Mouse (Mus musculus): ENCODE results near the gene Bst1.

The Bst1 gene

GRCm38 (mm10) chr5:43818695-43819094 lies at the start of gene Bst1:
Gene Bst1 (plus strand): TSS chr5:43818885.
- no peak for DNase-seq (ENCODE audit: low read depth, low spot score)

- DNase-seq (ENCODE audit: low read depth, low spot score), result no peak
Measured at GRCm38 (mm10) chr5:43770618-43771354, 47.9 kb upstream of the Bst1 start.

GRCm38 (mm10) chr5:43771555-43771954 lies 47.1 kb upstream of the Bst1 start:
- DNase-seq (ENCODE audit: low read depth, low spot score), result no peak

- DNase-seq (ENCODE audit: low read depth, low spot score), result no peak
Measured at GRCm38 (mm10) chr5:43776407-43776806, 42.3 kb upstream of the Bst1 start.

GRCm38 (mm10) chr5:43776993-43777392 lies 41.7 kb upstream of the Bst1 start:
- DNase-seq (ENCODE audit: low read depth, low spot score), result no peak

GRCm38 (mm10) chr5:43778583-43778982 lies 40.1 kb upstream of the Bst1 start:
- no peak for DNase-seq (ENCODE audit: low read depth, low spot score)

GRCm38 (mm10) chr5:43781423-43781976 lies 37.2 kb upstream of the Bst1 start:
- no peak for DNase-seq (ENCODE audit: low read depth, low spot score)

GRCm38 (mm10) chr5:43781977-43782930 lies 36.4 kb upstream of the Bst1 start:
- DNase-seq (ENCODE audit: low read depth, low spot score), result peak; percentile 71

GRCm38 (mm10) chr5:43783996-43784395 lies 34.7 kb upstream of the Bst1 start:
- DNase-seq (ENCODE audit: low read depth, low spot score), result no peak

GRCm38 (mm10) chr5:43786607-43787006 lies 32.1 kb upstream of the Bst1 start:
- no peak for DNase-seq (ENCODE audit: low read depth, low spot score)

GRCm38 (mm10) chr5:43787976-43788752 lies 30.5 kb upstream of the Bst1 start:
- DNase-seq (ENCODE audit: low read depth, low spot score), result no peak

GRCm38 (mm10) chr5:43792354-43792753 lies 26.3 kb upstream of the Bst1 start:
- no peak for DNase-seq (ENCODE audit: low read depth, low spot score)

GRCm38 (mm10) chr5:43799530-43799929 lies 19.2 kb upstream of the Bst1 start:
- no peak for DNase-seq (ENCODE audit: low read depth, low spot score)

GRCm38 (mm10) chr5:43800700-43801099 lies 18.0 kb upstream of the Bst1 start:
- DNase-seq (ENCODE audit: low read depth, low spot score), result no peak

- DNase-seq (ENCODE audit: low read depth, low spot score), result no peak
Measured at GRCm38 (mm10) chr5:43801253-43801652, 17.4 kb upstream of the Bst1 start.

GRCm38 (mm10) chr5:43801798-43802197 lies 16.9 kb upstream of the Bst1 start:
- no peak for DNase-seq (ENCODE audit: low read depth, low spot score)

GRCm38 (mm10) chr5:43805401-43805800 lies 13.3 kb upstream of the Bst1 start:
- no peak for DNase-seq (ENCODE audit: low read depth, low spot score)

GRCm38 (mm10) chr5:43806340-43806739 lies 12.3 kb upstream of the Bst1 start:
- DNase-seq (ENCODE audit: low read depth, low spot score), result no peak

- DNase-seq (ENCODE audit: low read depth, low spot score), result no peak
Measured at GRCm38 (mm10) chr5:43806914-43807313, 11.8 kb upstream of the Bst1 start.

- DNase-seq (ENCODE audit: low read depth, low spot score), result peak; percentile 59
Measured at GRCm38 (mm10) chr5:43807744-43808696, 10.7 kb upstream of the Bst1 start.
